Mouse (Mus musculus) forebrain, embryonic 14.5 days (tissue): ENCODE data around the gene Celsr1. TPM values are rescaled to one million over a fixed set of nuclear protein-coding genes. Genes with fewer than 3 reads are reported as not detected.

Experiments used
- ATAC-seq: fragments of 200-750 bp; cut with Nextera tagmentation; 2 replicates; pipeline ENCODE4 v1.8.0; 2017; ENCODE audit warnings: mild to moderate bottlenecking, moderate library complexity
- DNase-seq: peaks from one replicate; pipeline ENCODE4 v3.0.0-alpha.2; 2015; ENCODE audit warnings: low spot score
- H3K27ac ChIP-seq: fragments of 300-500 bp; sonication (generic); 2 replicates; pipeline ENCODE4 v1.5.1; 2014; ENCODE audit warnings: low read depth, mild to moderate bottlenecking, control low read depth, low read length, moderate library complexity
- H3K27me3 ChIP-seq: fragments of 300-500 bp; sonication (generic); replicated peaks from 2 replicates; pipeline ENCODE4 v1.6.1; 2014; ENCODE audit warnings: low read length, control low read depth, mixed read lengths; ENCODE audit not compliant: control insufficient read depth, insufficient read depth
- H3K36me3 ChIP-seq: fragments of 300-500 bp; sonication (generic); 2 replicates; pipeline ENCODE4 v1.6.1; 2014; ENCODE audit warnings: low read length, control low read depth; ENCODE audit not compliant: control insufficient read depth, insufficient read depth
- H3K4me1 ChIP-seq: fragments of 300-500 bp; sonication (generic); 2 replicates; pipeline ENCODE4 v1.6.1; 2014; ENCODE audit warnings: antibody characterized with exemption, low read length, control low read depth; ENCODE audit not compliant: control insufficient read depth, insufficient read depth
- H3K4me2 ChIP-seq: fragments of 300-500 bp; sonication (generic); 2 replicates; pipeline ENCODE4 v1.6.1; 2014; ENCODE audit warnings: mild to moderate bottlenecking, control low read depth, low read length
- H3K4me3 ChIP-seq: fragments of 300-500 bp; sonication (generic); 2 replicates; pipeline ENCODE4 v1.5.1; 2014; ENCODE audit warnings: low read depth, low read length, control low read depth
- H3K9ac ChIP-seq: fragments of 300-500 bp; sonication (generic); 2 replicates; pipeline ENCODE4 v1.6.1; 2014; ENCODE audit warnings: mild to moderate bottlenecking, low read length, control low read depth, moderate library complexity
- H3K9me3 ChIP-seq: fragments of 300-500 bp; sonication (generic); replicated peaks from 2 replicates; pipeline ENCODE4 v1.6.1; 2016; ENCODE audit warnings: low read length, control low read depth, mixed read lengths; ENCODE audit not compliant: control insufficient read depth
- WGBS: fragments of 180-500 bp; shearing (Covaris S2); extraction: QIAGEN DNeasy Blood & Tissue Kit; methylation state at CpG from one replicate; pipeline ENCODE4 v1.1.7; 2014; 5-methylcytosine and 5-hydroxymethylcytosine counted together
- polyA plus RNA-seq: library from polyadenylated mRNA; unstranded; fragments of >200 nt; fragmentation: Nextera tagmentation; extraction: Ambion mirVana; gene quantifications from 2 replicates; pipeline ENCODE4 v1.2.1, GENCODE M21; 2014

The Celsr1 gene
- polyA plus RNA-seq, 1 experiment from 2014 or later: 9.6 TPM

DNA sequence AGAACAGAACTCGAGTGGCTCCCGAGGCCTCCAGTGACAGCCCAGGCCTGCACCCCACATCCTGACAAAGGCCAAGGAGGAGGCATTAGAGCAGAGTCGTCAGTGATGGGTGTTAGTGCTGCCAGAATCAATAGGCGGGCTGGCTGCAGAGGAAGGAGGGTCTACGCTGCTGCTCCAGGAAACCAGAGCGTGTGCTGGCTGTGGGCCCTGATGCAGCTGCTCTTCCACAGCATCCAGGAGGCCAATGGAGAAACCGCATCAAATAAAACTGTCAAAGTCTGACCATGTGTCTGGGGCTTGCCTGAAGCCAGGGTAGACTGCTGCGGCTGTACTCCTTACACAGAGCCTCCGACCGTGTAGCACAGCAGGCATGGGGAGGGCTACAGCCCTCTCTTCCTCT lies 136.5 kb downstream of the Celsr1 start:
- Histone ChIP-seq H3K27me3 (no peaks in the 10 kb centered on the region), H3K36me3 (peaks cover 98% of the 10 kb centered on the region), H3K9ac (no peak overlapping the region), H3K4me1 (peaks cover 3% of the 10 kb centered on the region; the same call in 1 of the 2 replicates), H3K27ac (no peak overlapping the region), H3K9me3 (no peaks in the 10 kb centered on the region), H3K4me2 (no peak overlapping the region), H3K4me3 (no peak overlapping the region)
- 88% methylated on average over 10 of the region's 10 CpGs for WGBS
- no peak for ATAC-seq
- DNase-seq: no peak

DNA sequence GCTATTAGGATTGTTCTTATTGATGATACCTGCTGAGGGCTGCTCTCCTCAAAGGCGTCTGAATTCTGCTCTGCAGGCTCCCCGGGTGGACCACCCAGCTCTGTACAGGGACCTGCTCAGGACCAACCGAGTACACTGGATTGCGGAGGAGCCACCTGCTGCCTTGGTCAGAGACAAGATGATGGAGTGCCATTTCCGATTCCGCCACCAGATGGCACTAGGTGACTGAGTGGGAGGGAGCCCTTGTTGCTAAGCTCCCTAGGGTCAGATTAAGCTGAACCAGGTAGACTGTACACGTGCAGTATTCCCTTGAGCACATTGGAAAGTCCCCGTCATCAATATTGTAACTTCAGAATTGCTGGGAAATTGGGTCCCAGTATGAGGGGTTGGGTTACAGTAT lies 137.3 kb downstream of the Celsr1 start:
- H3K36me3 ChIP-seq: peaks cover 98% of the 10 kb centered on the region

DNA sequence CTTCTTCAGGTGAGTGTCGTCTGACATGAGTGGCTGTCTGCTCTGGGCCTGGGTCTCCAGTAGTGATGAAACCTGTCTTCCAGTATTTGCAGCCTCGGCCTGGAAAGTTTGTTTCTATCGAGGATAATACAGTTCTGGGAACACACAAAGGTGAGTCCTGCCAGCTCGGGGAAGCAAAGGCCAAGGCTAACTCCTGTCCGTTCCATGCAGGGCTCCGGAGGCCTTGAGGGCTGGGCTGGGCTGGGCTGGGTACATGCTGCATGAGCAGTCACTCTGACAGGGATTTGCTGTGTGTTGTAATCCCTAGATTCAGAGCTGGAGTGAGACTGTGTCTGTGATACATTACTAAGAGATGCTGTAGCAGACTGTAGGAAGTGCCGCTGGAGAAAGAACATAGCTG lies 139.7 kb downstream of the Celsr1 start:
- Histone ChIP-seq H3K4me2 (no peak overlapping the region), H3K9ac (no peak overlapping the region), H3K4me1 (peaks cover 5% of the 10 kb centered on the region; the same call in 1 of the 2 replicates), H3K4me3 (no peak overlapping the region), H3K9me3 (no peaks in the 10 kb centered on the region), H3K27ac (no peak overlapping the region), H3K36me3 (peaks cover 88% of the 10 kb centered on the region), H3K27me3 (no peaks in the 10 kb centered on the region)
- ATAC-seq (no peak), DNase-seq (no peak)
- WGBS: 85% methylated on average over 7 of the region's 7 CpGs

More for the DNA sequence above, 137.3 kb downstream of the Celsr1 start:
- no peak overlapping the region for H3K27ac ChIP-seq
- ATAC-seq: peak; percentile 51
- peaks cover 5% of the 10 kb centered on the region; the same call in 1 of the 2 replicates for H3K4me1 ChIP-seq
- peak; percentile 83 for DNase-seq
- H3K27me3 ChIP-seq: no peaks in the 10 kb centered on the region
- no peak overlapping the region for H3K4me3 ChIP-seq
- H3K9me3 ChIP-seq: no peaks in the 10 kb centered on the region
- WGBS: 12% methylated on average over 8 of the region's 8 CpGs
- no peak overlapping the region for H3K9ac ChIP-seq
- no peak overlapping the region for H3K4me2 ChIP-seq

DNA sequence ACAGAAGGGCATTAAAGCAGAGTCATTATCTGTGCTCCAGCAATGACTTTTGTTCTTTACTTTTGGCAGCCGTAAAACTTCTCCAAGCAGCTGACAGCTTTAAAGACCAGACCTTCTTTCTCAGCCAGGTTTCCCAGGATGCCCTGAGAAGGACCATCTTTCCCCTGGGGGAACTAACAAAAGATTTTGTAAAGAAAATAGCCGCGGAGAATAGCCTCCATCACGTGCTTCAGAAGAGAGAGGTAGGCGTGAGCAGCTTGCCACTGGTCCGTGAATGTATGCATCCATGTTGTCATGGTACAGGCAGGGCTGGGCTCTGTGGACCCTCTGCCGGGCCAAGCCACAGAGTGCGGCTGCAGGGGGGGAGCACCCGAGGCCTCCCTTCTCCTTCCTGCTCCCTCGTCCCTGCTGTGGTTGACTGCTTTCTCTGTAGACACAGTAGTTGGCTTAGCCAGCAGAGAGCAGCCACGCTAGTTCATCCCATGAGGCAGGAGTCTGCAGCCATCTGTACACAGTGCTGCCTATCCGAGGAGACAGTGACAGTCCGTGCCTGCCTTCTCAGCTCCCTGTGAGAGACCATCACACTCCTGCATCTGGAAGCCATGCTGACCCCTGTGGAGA lies 141.0 kb downstream of the Celsr1 start:
- Histone ChIP-seq H3K9me3 (no peaks in the 10 kb centered on the region), H3K9ac (no peak overlapping the region), H3K4me3 (no peak overlapping the region), H3K4me1 (peaks cover 5% of the 10 kb centered on the region; the same call in 1 of the 2 replicates), H3K4me2 (no peak overlapping the region), H3K27me3 (no peaks in the 10 kb centered on the region), H3K36me3 (peaks cover 88% of the 10 kb centered on the region), H3K27ac (peak overlapping the region; percentile 59)
- 67% methylated on average over 13 of the region's 13 CpGs for WGBS
- DNase-seq (peak; percentile 50), ATAC-seq (peak; percentile 29; the same call in 1 of the 2 replicates)

DNA sequence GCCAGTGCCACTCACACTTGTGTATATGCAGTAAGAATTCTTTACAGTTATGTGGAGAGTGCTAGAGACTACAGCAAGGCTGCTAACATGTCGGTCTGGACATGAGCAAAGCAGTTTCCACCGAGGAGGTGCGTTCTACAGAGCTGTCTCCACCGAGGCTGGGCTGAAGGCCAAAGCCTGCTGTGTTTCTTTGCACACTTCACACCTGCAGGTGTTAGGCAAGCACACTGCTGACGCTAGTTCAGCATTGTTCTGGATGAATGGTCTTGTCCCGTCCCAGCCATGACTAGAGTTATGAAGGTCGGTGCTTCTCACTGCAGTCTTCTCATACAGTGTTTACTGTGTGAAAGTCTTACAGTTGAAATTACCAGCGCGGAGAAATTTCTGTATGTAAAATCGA lies 141.6 kb downstream of the Celsr1 start:
- Histone ChIP-seq H3K9ac (no peak overlapping the region), H3K9me3 (no peaks in the 10 kb centered on the region), H3K4me3 (no peak overlapping the region), H3K4me1 (peaks cover 5% of the 10 kb centered on the region; the same call in 1 of the 2 replicates), H3K27me3 (no peaks in the 10 kb centered on the region), H3K36me3 (peaks cover 81% of the 10 kb centered on the region), H3K27ac (peak overlapping the region; percentile 40), H3K4me2 (no peak overlapping the region)
- WGBS: 53% methylated on average over 10 of the region's 10 CpGs
- DNase-seq: peak; percentile 55
- peak; percentile 19; the same call in 1 of the 2 replicates for ATAC-seq

DNA sequence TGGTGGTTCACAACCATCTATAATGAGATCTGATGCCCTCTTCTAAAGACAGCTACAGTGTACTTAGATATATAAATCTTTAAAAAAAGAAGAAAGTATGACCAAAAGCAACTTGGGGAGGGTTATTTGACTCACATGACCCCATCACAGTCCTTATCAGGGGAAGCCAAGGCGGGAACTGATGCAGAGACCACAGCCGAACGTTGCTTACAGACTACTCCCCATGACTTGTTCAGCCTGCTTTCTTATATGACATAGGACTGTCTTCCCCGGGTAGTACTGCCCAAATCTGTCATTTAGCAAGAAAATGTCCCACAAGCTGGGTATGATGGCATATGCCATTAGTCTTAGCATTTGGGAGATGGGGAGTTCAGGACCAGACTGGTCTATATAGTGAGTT lies 144.3 kb downstream of the Celsr1 start:
- Histone ChIP-seq H3K9me3 (no peaks in the 10 kb centered on the region), H3K4me1 (peaks cover 5% of the 10 kb centered on the region; the same call in 1 of the 2 replicates), H3K36me3 (peaks cover 80% of the 10 kb centered on the region), H3K4me3 (no peak overlapping the region), H3K27ac (no peak overlapping the region), H3K9ac (no peak overlapping the region), H3K27me3 (no peaks in the 10 kb centered on the region), H3K4me2 (no peak overlapping the region)
- 96% methylated on average over 4 of the region's 4 CpGs for WGBS
- DNase-seq (no peak), ATAC-seq (no peak)

DNA sequence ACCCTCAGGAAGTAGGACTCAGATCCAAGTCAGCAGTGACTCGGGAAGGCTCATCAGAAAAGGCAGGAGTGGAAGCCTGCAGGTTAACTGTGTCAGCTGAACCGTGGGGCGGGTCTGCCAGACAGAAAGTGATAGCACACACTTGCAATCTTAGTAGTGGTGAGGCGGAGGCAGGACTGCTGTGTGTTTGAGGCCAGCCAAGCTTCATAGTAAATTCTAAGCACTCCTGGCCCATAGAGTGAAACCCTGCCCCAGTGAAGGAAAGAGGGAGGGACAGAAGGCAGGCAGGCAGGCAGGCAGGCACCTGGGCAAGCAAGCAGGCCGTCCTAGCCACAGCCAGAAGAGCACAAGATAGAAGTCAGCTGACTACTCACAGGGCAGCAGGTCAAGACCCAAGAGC lies 148.0 kb downstream of the Celsr1 start:
- Histone ChIP-seq H3K4me3 (no peak overlapping the region), H3K27ac (no peak overlapping the region), H3K4me1 (no peaks in the 10 kb centered on the region), H3K36me3 (peaks cover 58% of the 10 kb centered on the region), H3K9ac (no peak overlapping the region), H3K4me2 (no peak overlapping the region), H3K27me3 (no peaks in the 10 kb centered on the region), H3K9me3 (no peaks in the 10 kb centered on the region)
- no peak for DNase-seq
- 89% methylated on average over 5 of the region's 5 CpGs for WGBS
- ATAC-seq: no peak

DNA sequence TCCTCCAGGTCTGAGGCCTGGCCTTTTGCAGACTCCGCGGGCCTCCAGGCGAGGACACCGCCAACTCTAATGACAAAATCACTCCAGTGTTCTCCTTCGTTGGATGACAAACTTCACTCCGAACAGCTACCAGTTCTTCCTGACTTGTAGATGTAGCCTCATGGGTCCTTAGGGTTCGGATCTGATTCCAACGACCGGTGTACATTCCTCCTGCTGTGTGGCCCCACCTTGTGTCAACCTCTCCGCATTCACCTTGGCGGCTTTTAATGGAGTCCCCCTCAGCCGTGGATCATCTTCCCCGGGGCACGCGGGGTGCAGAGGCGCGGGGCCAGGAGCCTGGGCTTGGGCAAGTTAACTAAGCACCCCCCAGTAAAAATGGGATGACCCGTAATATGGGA lies 154.1 kb downstream of the Celsr1 start:
- Histone ChIP-seq H3K9ac (peak overlapping the region; percentile 83), H3K27me3 (no peaks in the 10 kb centered on the region), H3K4me1 (peaks cover 8% of the 10 kb centered on the region), H3K4me2 (peak overlapping the region; percentile 92), H3K4me3 (peak overlapping the region; percentile 73), H3K36me3 (peaks cover 40% of the 10 kb centered on the region), H3K9me3 (no peaks in the 10 kb centered on the region), H3K27ac (peak overlapping the region; percentile 70)
- ATAC-seq (peak; percentile 22), DNase-seq (no peak)
- 1% methylated on average over 18 of the region's 18 CpGs for WGBS

DNA sequence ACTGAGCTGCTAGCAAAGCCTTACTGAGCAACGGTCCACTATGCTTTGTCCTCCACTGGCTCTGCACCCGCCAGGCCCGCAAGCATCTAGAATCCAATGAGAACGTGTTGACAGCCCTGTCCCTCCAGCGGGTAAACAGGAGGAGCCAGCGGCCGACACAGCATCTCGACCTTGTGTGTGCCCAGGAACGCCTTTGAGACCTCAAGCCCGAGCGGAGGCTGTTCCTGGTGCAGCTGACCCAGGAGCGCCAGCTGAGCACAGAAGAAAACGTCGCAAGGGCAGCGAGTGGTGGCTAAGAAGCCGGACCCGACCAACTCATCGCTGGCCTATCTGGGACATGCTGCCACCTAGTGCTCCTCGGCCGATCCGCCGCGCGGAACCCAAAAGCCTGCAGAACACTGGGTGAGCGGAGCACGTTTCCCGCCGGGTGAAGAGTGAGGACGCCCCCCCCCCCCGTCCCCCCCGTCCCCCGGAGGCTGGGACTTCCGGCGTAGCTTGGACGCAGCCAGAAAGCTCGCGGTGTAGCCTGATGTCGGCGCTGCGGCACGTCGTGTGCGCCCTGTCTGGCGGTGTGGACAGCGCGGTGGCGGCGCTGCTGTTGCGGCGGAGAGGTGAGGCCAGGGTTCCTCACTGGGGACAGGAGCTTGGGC lies 154.6 kb downstream of the Celsr1 start, which contains the start of gene Trmu:
Gene Trmu (plus strand): TSS at position 465 of the 650 bp plus-strand sequence.
- ATAC-seq (peak; percentile 97), DNase-seq (peak; percentile 96)
- Histone ChIP-seq H3K27ac (peak within 1 kb of the TSS; percentile 80), H3K4me1 (peaks cover 8% of the 10 kb centered on the region), H3K27me3 (no peaks in the 10 kb centered on the region), H3K9ac (peak within 1 kb of the TSS; percentile 83), H3K36me3 (peaks cover 41% of the 10 kb centered on the region), H3K9me3 (no peaks in the 10 kb centered on the region), H3K4me3 (peak within 1 kb of the TSS; percentile 73), H3K4me2 (peak within 1 kb of the TSS; percentile 92)
- under 1% methylated on average over 50 of the region's 50 CpGs for WGBS
